Mouse (Mus musculus) hindbrain, embryonic 16.5 days (tissue): Measurements from ENCODE around the gene Phc3. TPM values are rescaled to one million over a fixed set of nuclear protein-coding genes. Genes with fewer than 3 reads are reported as not detected.
A peak's percentile ranks its signal among the peaks of the same experiment; 100 is the strongest.

Experiments used
- ATAC-seq: fragments of 200-750 bp; cut with Nextera tagmentation; 2 replicates; pipeline ENCODE4 v1.8.0; 2017; ENCODE audit warnings: moderate TSS enrichment, moderate library complexity
- H3K27ac ChIP-seq: fragments of 300-500 bp; sonication (generic); 2 replicates; pipeline ENCODE4 v1.5.1; 2014; ENCODE audit warnings: low read depth, mild to moderate bottlenecking, control low read depth, low read length, moderate library complexity
- H3K27me3 ChIP-seq: fragments of 300-500 bp; sonication (generic); replicated peaks from 2 replicates; pipeline ENCODE4 v1.6.1; 2014; ENCODE audit warnings: low read length; ENCODE audit not compliant: control insufficient read depth, insufficient read depth
- H3K36me3 ChIP-seq: fragments of 300-500 bp; sonication (generic); 2 replicates; pipeline ENCODE4 v1.6.1; 2014; ENCODE audit warnings: mild to moderate bottlenecking, low read length, moderate library complexity, mixed read lengths; ENCODE audit not compliant: control insufficient read depth, insufficient read depth
- H3K4me1 ChIP-seq: fragments of 300-500 bp; sonication (generic); 2 replicates; pipeline ENCODE4 v1.6.1; 2014; ENCODE audit warnings: low read depth, low read length; ENCODE audit not compliant: control insufficient read depth, insufficient read depth
- H3K4me2 ChIP-seq: fragments of 300-500 bp; sonication (generic); 2 replicates; pipeline ENCODE4 v1.6.1; 2014; ENCODE audit warnings: mild to moderate bottlenecking, low read length, control low read depth, moderate library complexity
- H3K4me3 ChIP-seq: fragments of 300-500 bp; sonication (generic); 2 replicates; pipeline ENCODE4 v1.5.1; 2014; ENCODE audit warnings: mild to moderate bottlenecking, low read length, control low read depth, moderate library complexity
- H3K9ac ChIP-seq: fragments of 300-500 bp; sonication (generic); 2 replicates; pipeline ENCODE4 v1.6.1; 2014; ENCODE audit warnings: low read depth, mild to moderate bottlenecking, control low read depth, low read length, moderate library complexity
- H3K9me3 ChIP-seq: fragments of 300-500 bp; sonication (generic); 2 replicates; pipeline ENCODE4 v1.6.1; 2014; ENCODE audit warnings: mild to moderate bottlenecking, low read length, moderate library complexity; ENCODE audit not compliant: control insufficient read depth
- WGBS: fragments of 180-500 bp; shearing (Covaris S2); extraction: QIAGEN DNeasy Blood & Tissue Kit; methylation state at CpG from one replicate; pipeline ENCODE4 v1.1.7; 2014; 5-methylcytosine and 5-hydroxymethylcytosine counted together
- polyA plus RNA-seq: library from polyadenylated mRNA; unstranded; fragments of >200 nt; fragmentation: Nextera tagmentation; extraction: Ambion mirVana; gene quantifications from 2 replicates; pipeline ENCODE4 v1.2.1, GENCODE M21; 2015

Gene Phc3
- polyA plus RNA-seq, 1 experiment from 2014 or later: 7.0 TPM

GRCm38 (mm10) chr3:30982924-30983536 is 13.8 kb upstream of the Phc3 start:
- 77% methylated on average over 8 of the region's 8 CpGs for WGBS
- H3K9ac ChIP-seq: no peak overlapping the region
- H3K36me3 ChIP-seq: no peaks in the 10 kb centered on the region
- H3K4me1 ChIP-seq: no peaks in the 10 kb centered on the region
- no peak overlapping the region for H3K4me2 ChIP-seq
- H3K27ac ChIP-seq: no peak overlapping the region
- ATAC-seq: no peak
- no peak overlapping the region for H3K4me3 ChIP-seq
- H3K9me3 ChIP-seq: no peaks in the 10 kb centered on the region
- H3K27me3 ChIP-seq: no peaks in the 10 kb centered on the region

GRCm38 (mm10) chr3:30981616-30982380 is 12.6 kb upstream of the Phc3 start:
- ATAC-seq: no peak
- no peaks in the 10 kb centered on the region for H3K27me3 ChIP-seq
- no peak overlapping the region for H3K4me3 ChIP-seq
- H3K9me3 ChIP-seq: no peaks in the 10 kb centered on the region
- H3K4me2 ChIP-seq: no peak overlapping the region
- no peak overlapping the region for H3K9ac ChIP-seq
- WGBS: 82% methylated on average over 5 of the region's 5 CpGs
- no peaks in the 10 kb centered on the region for H3K36me3 ChIP-seq
- H3K27ac ChIP-seq: no peak overlapping the region
- no peaks in the 10 kb centered on the region for H3K4me1 ChIP-seq

DNA sequence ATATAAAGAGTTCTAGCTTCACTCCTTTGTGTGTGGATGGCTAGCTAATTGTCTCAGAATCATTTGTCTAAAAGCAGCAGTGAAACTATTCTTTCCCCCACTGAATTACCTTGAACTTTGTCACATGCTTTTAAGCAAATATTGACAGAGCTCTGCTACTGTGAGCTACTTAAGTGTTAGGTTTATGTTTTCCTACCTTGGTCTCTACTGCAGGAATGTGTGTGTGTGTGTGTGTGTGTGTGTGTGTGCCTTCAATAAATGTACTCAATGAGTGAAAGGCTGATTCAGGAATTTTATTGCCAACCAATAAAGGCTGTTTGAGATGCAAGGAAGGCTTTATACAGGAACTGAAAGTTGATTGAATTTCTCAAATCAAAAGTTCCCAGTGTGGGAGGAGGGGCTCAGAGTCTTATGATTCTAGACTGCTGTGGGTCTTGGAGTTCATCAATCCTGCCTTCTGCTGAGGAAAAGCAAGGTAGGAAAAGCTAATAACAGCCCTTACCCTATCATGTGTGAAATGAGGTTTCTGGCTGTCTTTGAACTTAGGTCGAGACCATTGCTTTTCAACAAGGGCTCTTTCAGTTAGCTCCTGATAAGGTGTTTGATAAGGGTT is 7.9 kb upstream of the Phc3 start:
- Histone ChIP-seq H3K9me3 (no peaks in the 10 kb centered on the region), H3K27ac (no peak overlapping the region), H3K4me1 (no peaks in the 10 kb centered on the region), H3K36me3 (no peaks in the 10 kb centered on the region), H3K9ac (no peak overlapping the region), H3K4me3 (no peak overlapping the region), H3K4me2 (no peak overlapping the region), H3K27me3 (no peaks in the 10 kb centered on the region)
- WGBS: 54% methylated on average over 1 of the region's 1 CpGs
- no peak for ATAC-seq

- Histone ChIP-seq H3K4me1 (no peaks in the 10 kb centered on the region), H3K36me3 (no peaks in the 10 kb centered on the region), H3K9me3 (no peaks in the 10 kb centered on the region), H3K27ac (no peak overlapping the region), H3K9ac (no peak overlapping the region), H3K4me2 (no peak overlapping the region), H3K27me3 (no peaks in the 10 kb centered on the region), H3K4me3 (no peak overlapping the region)
- WGBS: 44% methylated on average over 9 of the region's 9 CpGs
- peak; percentile 30; the same call in 1 of the 2 replicates for ATAC-seq
Observed at GRCm38 (mm10) chr3:30975102-30975754, 6.0 kb upstream of the Phc3 start.

DNA sequence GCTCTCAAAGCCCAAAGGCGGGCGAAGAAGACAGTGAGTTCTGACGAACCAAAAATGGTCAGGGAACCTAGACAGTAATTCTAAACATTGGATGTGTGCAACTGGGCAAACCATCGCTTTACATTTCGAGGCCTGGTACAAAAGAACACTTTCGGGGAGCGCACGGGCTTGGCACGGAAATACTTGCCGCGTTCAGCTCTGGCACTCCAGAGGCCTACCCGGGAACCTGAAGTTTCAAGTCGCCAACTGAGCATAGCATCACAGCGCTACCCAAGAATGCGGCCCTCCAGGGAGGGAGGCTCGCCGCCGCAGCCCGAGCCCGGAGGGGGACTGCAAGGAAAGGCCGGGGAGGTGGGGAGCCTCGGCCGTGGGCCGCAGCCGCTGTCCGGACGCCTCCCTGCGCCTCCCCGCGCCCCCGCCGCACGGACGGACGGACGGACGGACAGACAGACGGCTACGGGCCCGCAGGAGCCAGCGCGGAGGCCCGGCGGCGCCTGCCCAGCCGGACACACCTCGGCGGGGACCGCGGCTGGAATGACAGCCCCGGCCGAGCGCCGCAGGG is 603 bp downstream of the Phc3 start:
- ATAC-seq: peak; percentile 65
- H3K4me3 ChIP-seq: peak overlapping the region; percentile 99
- peak overlapping the region; percentile 93 for H3K27ac ChIP-seq
- peak overlapping the region; percentile 75 for H3K4me2 ChIP-seq
- H3K9me3 ChIP-seq: no peaks in the 10 kb centered on the region
- peak overlapping the region; percentile 97 for H3K9ac ChIP-seq
- H3K36me3 ChIP-seq: peaks cover 9% of the 10 kb centered on the region
- H3K4me1 ChIP-seq: peaks cover 5% of the 10 kb centered on the region
- no peaks in the 10 kb centered on the region for H3K27me3 ChIP-seq
- WGBS: under 1% methylated on average over 33 of the region's 54 CpGs

DNA sequence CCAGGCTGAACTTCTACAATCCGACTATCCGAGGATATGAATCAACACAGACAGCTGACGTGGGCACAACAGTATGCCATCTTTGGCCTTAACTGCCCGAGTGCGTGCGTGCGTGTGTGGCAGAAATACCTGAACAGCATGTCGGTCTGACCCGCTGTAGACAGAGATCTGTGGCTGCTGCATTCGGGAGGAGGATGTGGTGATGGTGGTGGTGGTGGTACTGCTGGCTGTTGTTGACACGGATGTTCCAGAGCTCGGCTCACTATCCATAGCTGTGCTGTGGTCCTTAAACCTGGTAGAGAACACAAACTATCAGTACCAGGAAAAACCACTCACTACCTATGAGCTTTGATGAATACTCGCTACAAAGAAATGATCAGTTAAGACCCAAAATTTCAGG is 3.6 kb downstream of the Phc3 start:
- 95% methylated on average over 13 of the region's 13 CpGs for WGBS
- Histone ChIP-seq H3K4me3 (no peak overlapping the region), H3K9me3 (no peaks in the 10 kb centered on the region), H3K9ac (no peak overlapping the region), H3K27me3 (no peaks in the 10 kb centered on the region), H3K4me1 (peaks cover 5% of the 10 kb centered on the region), H3K4me2 (no peak overlapping the region), H3K36me3 (peaks cover 26% of the 10 kb centered on the region), H3K27ac (no peak overlapping the region)
- no peak for ATAC-seq

- 66% methylated on average over 3 of the region's 3 CpGs for WGBS
- H3K4me2 ChIP-seq: no peak overlapping the region
- no peak for ATAC-seq
- H3K9me3 ChIP-seq: no peaks in the 10 kb centered on the region
- peaks cover 5% of the 10 kb centered on the region for H3K4me1 ChIP-seq
- no peak overlapping the region for H3K4me3 ChIP-seq
- no peak overlapping the region for H3K27ac ChIP-seq
- H3K9ac ChIP-seq: no peak overlapping the region
- no peaks in the 10 kb centered on the region for H3K27me3 ChIP-seq
- H3K36me3 ChIP-seq: peaks cover 26% of the 10 kb centered on the region
Observed at GRCm38 (mm10) chr3:30964216-30964615, 5.0 kb downstream of the Phc3 start.

GRCm38 (mm10) chr3:30963100-30963499 is 6.1 kb downstream of the Phc3 start:
- Histone ChIP-seq H3K27ac (no peak overlapping the region), H3K9me3 (no peaks in the 10 kb centered on the region), H3K36me3 (peaks cover 32% of the 10 kb centered on the region), H3K4me3 (no peak overlapping the region), H3K27me3 (no peaks in the 10 kb centered on the region), H3K4me2 (no peak overlapping the region), H3K9ac (no peak overlapping the region), H3K4me1 (peaks cover 4% of the 10 kb centered on the region)
- 93% methylated on average over 4 of the region's 4 CpGs for WGBS
- no peak for ATAC-seq
